In the genomic region with DNA sequence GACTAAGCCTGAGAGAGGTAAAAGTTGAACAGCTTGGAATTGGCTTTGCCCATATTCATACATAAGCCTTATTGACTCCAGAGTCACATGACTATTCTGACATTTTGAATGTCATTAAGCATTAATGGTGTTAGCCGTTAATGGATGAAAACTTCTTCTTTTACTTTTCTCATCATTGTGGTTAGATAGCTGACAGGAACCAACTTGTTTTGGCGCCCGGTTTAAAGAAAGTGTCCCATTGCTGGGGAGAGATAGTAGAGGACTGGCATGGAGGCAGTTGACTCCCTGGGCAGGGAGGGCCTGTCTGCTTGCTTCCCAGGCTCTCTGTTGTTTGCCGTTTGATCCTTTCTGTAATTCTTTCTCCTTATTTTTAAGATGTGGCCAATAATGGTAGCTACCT, we compare ENCODE assay signal across 28 mouse cellular contexts.
"Had no signal": no experiment of that assay in that cellular context is flagged by ENCODE, and none has a peak within 500 bp of the region (broad histone marks: within the 10 kb centered on the region; RNA-seq: fewer than 3 reads in every experiment).

No protein-coding gene starts in this region.

- H3K9ac ChIP-seq: limb, embryonic 12.5 days; limb, embryonic 13.5 days; limb, embryonic 15.5 days; liver, embryonic 12.5 days; liver, embryonic 13.5 days; liver, embryonic 14.5 days; liver, embryonic 15.5 days; liver, postnatal 0 days; lung, embryonic 14.5 days; lung, embryonic 15.5 days; midbrain, embryonic 12.5 days; midbrain, embryonic 13.5 days; midbrain, embryonic 15.5 days; neural tube, embryonic 12.5 days had no signal

- H3K36me3 ChIP-seq: limb, embryonic 10.5 days; limb, embryonic 12.5 days; limb, embryonic 13.5 days; limb, embryonic 15.5 days; liver, embryonic 12.5 days; liver, embryonic 13.5 days; liver, embryonic 15.5 days; lung, embryonic 15.5 days; midbrain, embryonic 10.5 days; midbrain, embryonic 12.5 days; midbrain, embryonic 13.5 days; midbrain, embryonic 15.5 days; neural tube, embryonic 12.5 days had no signal

- H3K4me3 ChIP-seq: limb, embryonic 10.5 days; limb, embryonic 12.5 days; limb, embryonic 13.5 days; limb, embryonic 15.5 days; liver, embryonic 12.5 days; liver, embryonic 13.5 days; liver, embryonic 15.5 days; lung, embryonic 15.5 days; megakaryocyte, embryonic 14.5 days; midbrain, embryonic 10.5 days; midbrain, embryonic 12.5 days; midbrain, embryonic 13.5 days; midbrain, embryonic 15.5 days; myocyte; neural tube, embryonic 12.5 days had no signal

- H3K27ac ChIP-seq: limb, embryonic 10.5 days; limb, embryonic 13.5 days; limb, embryonic 15.5 days; liver, embryonic 12.5 days; liver, embryonic 13.5 days; liver, embryonic 14.5 days; liver, embryonic 15.5 days; lung, embryonic 15.5 days; macrophage; midbrain, embryonic 10.5 days; midbrain, embryonic 12.5 days; midbrain, embryonic 13.5 days; midbrain, embryonic 15.5 days; neural tube, embryonic 12.5 days had no signal

- H3K9me3 ChIP-seq: limb, embryonic 10.5 days; limb, embryonic 12.5 days; limb, embryonic 13.5 days; limb, embryonic 15.5 days; liver, embryonic 12.5 days; liver, embryonic 13.5 days; liver, embryonic 15.5 days; lung, embryonic 15.5 days; megakaryocyte, embryonic 14.5 days; midbrain, embryonic 10.5 days; midbrain, embryonic 12.5 days; midbrain, embryonic 13.5 days; midbrain, embryonic 15.5 days; neural tube, embryonic 12.5 days had no signal

- H3K27me3 ChIP-seq: limb, embryonic 12.5 days; limb, embryonic 15.5 days; liver, embryonic 13.5 days; liver, embryonic 15.5 days; lung, embryonic 15.5 days; midbrain, embryonic 12.5 days; midbrain, embryonic 13.5 days; midbrain, embryonic 15.5 days; neural tube, embryonic 12.5 days had no signal

- DNase-seq: left cerebral cortex, postnatal 4 days; liver; liver, embryonic 13.5 days; liver, postnatal 0 days; lung, adult 18-20 months; lung, adult 2 months; lung, embryonic 14.5 days; lung, postnatal 10 days; lung, postnatal 14 days; lung, postnatal 36 days; lung, postnatal 4 days; midbrain, embryonic 14.5 days had no signal

- H3K4me1 ChIP-seq: liver, embryonic 12.5 days; liver, embryonic 15.5 days; lung, embryonic 15.5 days; midbrain, embryonic 10.5 days; midbrain, embryonic 12.5 days; midbrain, embryonic 13.5 days; midbrain, embryonic 15.5 days; neural tube, embryonic 12.5 days had no signal
